Mouse (Mus musculus) liver, postnatal 0 days (tissue): ENCODE results near the gene Tlcd2.

Experiments
- CTCF ChIP-seq: sonication (generic); IDR thresholded peaks from 2 replicates; pipeline ENCODE4 v1.5.1; 2016; ENCODE audit warnings: antibody characterized with exemption, low read depth
- EP300 ChIP-seq: IDR thresholded peaks from 2 replicates; pipeline ENCODE4 v1.6.1; 2016; ENCODE audit warnings: antibody characterized with exemption, low read depth, mild to moderate bottlenecking

DNA sequence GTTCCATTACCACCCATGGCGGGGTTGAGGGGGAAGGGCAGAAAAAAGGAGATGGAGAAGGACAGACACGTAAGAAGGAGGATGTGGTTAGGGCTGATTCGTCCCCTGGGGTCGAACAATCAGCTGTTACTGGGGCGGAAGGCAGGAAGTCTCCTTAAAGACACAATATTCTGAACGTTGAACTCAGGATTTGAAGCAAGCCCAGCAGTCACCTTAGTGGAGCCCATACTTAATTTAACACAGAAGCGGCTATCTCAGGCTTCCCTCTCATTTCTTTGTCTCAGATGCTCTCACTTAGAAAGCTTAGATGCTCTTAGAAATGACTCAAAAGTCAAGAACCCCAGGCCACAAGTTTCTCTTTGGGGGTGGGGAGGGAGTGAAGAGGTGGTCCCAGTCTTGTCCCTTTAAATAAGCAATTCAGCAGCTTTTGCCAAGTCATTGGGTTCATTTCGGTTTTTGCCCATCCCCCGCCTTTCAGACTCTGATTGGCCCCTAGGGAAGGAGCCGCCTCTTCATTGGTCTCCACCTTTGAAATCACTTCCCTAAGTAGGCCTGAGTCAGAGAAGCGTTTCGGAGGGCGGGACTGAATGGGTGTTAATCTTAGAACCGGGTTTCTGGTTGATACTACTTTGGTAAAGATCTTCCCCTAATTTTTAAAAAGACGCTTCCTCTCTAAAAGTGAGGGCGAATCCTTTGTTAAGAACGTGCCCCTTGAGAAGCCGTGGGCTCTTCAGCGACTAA lies 1.2 kb upstream of the Tlcd2 start:
- no peak for TF ChIP-seq CTCF
- peak; percentile 89 for TF ChIP-seq EP300
